Mouse (Mus musculus): ENCODE measurements around the gene Gm17720. TPM values are rescaled to one million over a fixed set of nuclear protein-coding genes. Genes with fewer than 3 reads are reported as not detected.

Gene Gm17720
- total RNA-seq (2017): not detected in 2 replicates

DNA sequence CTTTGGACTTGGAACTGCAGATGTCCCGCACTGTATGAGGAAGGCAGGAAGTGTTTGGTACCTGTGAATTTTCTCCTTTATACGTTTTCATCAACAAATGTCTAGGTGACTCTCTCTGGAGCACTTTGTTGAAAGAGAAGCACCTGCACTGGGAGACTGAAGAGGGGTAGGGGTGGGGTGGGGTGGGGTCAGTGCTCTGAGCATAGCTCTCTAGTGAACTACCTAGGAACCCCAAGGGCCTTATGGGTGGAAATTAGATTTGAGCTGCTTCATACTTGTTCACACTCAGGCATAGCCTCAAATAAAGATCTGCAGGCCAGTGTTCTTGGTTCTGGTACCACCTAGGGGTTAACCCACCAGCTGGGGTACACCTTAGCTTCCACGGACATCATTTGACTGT, at the start of gene Gm17720:
Gene Gm17720, minus strand, starts transcription at position 101 of the 400 bp plus-strand sequence.
- no peak for ATAC-seq (replicated peaks; ENCODE audit: low read depth, poor library complexity, severe bottlenecking)

- peak; percentile 95 for ATAC-seq (replicated peaks; ENCODE audit: low read depth, poor library complexity, severe bottlenecking)
Observed at GRCm38 (mm10) chr8:110145538-110145937, 43.0 kb upstream of the Gm17720 start.

DNA sequence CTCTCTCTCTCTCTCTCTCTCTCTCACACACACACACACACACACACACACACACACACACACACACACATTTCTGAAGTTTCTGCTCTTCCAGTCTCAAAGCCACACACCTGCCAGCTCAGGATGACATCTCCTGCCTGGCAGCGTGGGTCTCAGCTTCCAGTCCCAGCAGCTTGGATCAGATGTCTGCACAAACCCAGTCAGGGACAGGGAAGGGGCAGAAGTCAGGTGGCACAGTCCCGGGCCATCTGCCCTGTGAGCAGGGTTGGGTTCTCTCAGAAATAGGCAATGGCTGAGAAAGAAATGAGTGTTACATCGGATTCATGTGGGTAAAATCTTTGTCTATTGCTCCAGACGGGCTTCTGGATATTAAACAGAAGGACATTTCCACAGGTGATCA, 38.2 kb upstream of the Gm17720 start:
- ATAC-seq (replicated peaks; ENCODE audit: low read depth, poor library complexity, severe bottlenecking): no peak

- ATAC-seq (replicated peaks; ENCODE audit: low read depth, poor library complexity, severe bottlenecking): no peak
Observed at GRCm38 (mm10) chr8:110140156-110140555, 37.6 kb upstream of the Gm17720 start.

DNA sequence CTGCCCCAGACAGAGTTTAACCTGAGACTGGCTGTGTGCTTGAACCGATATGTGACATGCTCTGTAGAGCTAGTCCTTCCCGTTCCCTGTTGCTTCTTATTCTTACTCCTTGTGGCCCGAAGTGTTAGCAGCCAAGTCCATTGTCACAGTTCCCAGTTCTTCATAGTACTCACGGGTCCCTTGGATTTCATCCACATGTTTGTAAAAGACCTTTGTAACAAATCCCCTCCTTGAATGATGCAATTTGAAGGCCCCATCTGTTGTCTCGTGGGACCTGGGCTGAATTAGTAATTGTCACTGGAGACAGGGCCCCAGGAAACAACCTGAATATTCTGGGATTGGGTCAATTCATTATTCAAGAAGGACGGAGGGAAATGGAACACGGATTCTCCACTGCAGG, 33.0 kb upstream of the Gm17720 start:
- ATAC-seq (replicated peaks; ENCODE audit: low read depth, poor library complexity, severe bottlenecking): no peak

DNA sequence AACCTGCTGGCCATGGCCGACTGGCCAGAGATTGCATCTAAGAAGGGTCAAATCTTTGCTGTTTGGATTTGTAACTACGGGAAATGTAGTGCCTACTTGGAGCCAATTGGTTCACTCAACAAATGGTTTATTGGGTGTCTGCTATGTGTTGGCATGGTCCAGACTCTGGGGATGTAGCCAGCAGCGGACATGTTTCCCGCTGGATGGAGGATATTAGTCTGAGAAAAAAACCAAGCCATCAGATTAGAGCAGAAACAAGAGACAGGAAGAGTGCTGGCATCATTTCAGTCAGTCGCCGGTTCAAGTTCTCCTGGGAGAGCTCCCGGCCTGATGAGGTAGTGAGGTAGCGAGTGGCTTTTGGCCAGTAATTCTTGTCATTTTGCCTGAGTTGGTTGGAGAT, 31.7 kb upstream of the Gm17720 start:
- no peak for ATAC-seq (replicated peaks; ENCODE audit: low read depth, poor library complexity, severe bottlenecking)

DNA sequence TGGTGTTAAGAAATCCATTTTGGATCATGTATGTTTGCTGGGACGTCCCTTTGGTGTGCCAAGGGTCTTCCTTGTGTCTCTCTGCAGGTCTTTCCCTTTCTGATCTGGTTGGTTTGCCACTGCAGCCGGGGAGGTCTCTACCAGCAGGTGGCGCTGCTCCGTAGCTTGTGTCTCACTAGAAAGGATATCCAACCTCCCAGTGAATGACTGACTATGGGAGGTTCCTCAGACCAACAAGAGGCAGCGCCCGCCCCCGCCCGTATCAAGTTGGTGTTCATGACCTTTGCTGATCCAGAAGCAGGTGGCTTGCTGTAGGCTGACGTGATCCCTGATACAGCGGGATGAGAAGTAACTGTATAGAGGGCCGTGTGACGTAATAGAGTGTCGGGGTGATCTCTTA, 28.0 kb upstream of the Gm17720 start:
- ATAC-seq (replicated peaks; ENCODE audit: low read depth, poor library complexity, severe bottlenecking): peak; percentile 90

DNA sequence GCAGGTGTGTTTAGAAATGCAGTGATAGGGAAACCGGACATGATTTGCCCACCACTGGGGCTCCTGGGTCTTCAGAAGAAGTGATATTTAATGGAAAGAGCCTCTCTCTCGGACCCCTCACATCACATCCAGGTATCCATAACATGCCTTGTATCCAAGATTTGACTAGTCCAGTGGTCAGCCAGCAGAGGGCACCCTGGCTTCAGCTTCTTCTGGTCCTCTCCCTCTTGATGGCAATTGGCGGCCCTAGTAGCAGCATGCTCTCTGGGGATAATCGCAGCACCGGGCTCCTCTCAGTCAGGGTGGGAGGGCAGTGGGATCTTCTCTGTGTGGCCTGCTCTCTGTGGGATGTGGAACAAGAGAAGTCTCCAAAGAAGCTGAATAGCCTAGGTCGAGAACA, 17.2 kb upstream of the Gm17720 start:
- ATAC-seq (replicated peaks; ENCODE audit: low read depth, poor library complexity, severe bottlenecking): no peak

- no peak for ATAC-seq (replicated peaks; ENCODE audit: low read depth, poor library complexity, severe bottlenecking)
Observed at GRCm38 (mm10) chr8:110101676-110102075, 877 bp downstream of the Gm17720 start.

DNA sequence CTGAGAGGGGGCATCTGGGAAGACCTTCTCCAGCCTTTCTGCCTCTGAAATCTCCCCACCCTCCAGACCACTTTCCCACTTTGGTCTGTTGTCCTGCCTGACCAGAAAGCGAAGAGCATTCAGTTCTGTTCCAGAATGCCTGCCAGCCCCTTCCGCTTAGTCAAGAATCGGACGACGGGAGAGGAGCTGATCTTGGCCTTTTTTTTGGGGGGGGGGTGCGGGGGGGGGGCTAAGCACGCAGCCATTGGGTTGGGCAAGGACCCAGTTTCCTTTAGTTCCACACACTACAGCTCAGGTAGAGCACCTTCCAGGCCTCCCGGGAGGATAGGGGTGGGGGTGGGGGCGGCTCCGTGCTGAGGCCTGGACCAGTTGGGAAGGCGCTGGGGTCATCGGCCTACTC, 1.6 kb downstream of the Gm17720 start, which contains the start of gene Gm21964:
Gene Gm21964, plus strand, starts transcription at position 301 of the 400 bp plus-strand sequence.
- no peak for ATAC-seq (replicated peaks; ENCODE audit: low read depth, poor library complexity, severe bottlenecking)

GRCm38 (mm10) chr8:110091869-110092268, 10.7 kb downstream of the Gm17720 start:
- no peak for ATAC-seq (replicated peaks; ENCODE audit: low read depth, poor library complexity, severe bottlenecking)

DNA sequence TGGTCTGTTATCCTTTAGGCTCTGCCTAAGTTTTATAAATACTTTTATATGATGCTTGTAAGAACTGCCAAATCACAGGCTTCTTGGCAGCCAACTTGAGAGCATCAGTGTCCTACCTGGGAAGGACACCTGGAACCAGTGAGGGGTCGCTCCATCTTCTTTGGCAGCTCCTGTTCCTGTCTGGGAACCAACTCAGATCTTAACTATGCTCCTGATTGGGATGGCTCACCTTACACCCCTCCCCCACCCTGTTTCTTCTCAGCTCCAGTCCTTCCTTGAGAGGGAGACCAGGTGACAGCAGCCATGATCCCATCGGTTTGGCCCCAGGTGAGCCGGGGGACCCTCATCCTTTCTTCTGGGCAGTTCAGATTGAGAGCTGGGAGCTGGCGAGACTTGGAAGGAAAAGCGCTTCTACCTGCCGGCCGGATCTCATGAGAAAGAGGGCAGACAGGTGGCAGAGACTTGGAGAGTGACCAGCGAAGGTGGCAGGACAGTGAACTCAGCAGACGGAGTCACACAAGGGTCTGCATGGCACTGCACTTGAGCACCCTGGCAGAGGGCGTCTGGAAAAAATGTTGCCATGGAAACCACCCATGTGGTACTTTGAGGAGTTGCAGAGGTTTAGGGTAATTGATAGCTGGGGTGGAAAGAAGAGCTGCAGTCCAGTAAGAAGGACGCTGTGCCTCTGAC, 20.0 kb downstream of the Gm17720 start:
- no peak for ATAC-seq (replicated peaks; ENCODE audit: low read depth, poor library complexity, severe bottlenecking)

DNA sequence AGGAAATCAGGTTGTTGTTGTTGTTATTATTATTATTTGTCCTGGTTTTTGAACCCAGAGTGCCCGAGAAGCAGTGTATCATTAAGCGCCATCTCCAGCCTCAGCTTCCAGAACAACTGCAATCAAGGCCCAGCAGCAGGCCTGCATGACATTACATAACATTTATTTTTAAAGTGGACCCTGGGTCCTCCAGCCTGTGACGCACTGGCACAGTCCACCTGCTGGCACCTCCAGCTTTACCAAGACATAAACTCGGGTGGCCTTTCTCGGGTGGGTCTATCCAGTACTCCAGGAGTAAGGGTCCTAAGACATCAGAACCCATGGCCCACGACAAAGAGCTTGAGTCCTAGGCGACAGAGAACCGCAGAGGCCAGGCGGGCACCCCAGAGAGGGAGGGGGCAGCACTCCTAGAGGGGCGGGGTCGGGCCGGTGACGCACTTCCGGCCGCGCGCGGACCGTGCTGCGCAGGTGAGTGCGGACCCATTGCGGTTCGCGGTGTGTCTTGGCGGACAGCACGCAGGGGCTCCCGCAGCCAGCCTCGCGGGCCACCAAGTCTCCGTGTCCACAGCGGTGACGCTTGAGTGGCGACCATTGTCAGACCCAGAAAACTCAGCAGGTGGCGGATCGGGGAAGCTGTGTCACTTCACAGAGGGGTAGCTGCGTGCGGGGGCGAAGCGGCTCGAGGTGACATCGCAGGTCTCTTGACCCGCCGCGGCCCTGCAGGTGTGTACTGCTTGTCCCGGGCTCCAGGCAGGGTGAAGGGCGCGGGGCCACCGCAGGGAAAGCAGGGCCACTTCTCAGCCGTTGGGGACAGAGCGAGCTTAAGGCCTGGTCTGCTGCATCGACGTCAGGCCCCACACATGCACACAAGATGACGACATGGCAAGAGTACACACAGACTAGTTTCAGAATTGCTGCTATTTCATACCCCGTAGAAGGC, 23.0 kb downstream of the Gm17720 start, which contains the start of gene Zfp612:
Gene Zfp612, plus strand, starts transcription at position 465 of the 940 bp plus-strand sequence.
- peak; percentile 78 for ATAC-seq (replicated peaks; ENCODE audit: low read depth, poor library complexity, severe bottlenecking)

DNA sequence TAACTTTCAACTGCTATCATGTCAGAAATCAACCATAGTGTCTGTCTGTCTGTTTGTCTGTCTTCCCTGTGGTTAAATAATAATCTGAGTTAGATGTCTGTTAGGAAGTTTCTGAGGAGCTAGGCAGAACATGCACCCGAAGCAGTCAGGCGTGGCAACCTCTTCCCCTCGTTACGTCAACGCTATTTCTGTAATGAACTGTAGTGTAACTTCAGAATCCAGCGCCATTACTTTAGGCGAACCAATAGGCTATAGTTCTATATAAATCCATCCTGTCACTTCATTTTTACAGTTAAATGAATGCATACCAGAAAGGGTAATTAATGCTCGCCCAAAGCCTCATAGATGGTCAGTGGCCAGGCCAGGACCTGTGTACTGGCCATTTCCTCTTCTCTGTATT, 28.1 kb downstream of the Gm17720 start:
- ATAC-seq (replicated peaks; ENCODE audit: low read depth, poor library complexity, severe bottlenecking): no peak

GRCm38 (mm10) chr8:110071600-110071999, 31.0 kb downstream of the Gm17720 start:
- ATAC-seq (replicated peaks; ENCODE audit: low read depth, poor library complexity, severe bottlenecking): peak; percentile 89

DNA sequence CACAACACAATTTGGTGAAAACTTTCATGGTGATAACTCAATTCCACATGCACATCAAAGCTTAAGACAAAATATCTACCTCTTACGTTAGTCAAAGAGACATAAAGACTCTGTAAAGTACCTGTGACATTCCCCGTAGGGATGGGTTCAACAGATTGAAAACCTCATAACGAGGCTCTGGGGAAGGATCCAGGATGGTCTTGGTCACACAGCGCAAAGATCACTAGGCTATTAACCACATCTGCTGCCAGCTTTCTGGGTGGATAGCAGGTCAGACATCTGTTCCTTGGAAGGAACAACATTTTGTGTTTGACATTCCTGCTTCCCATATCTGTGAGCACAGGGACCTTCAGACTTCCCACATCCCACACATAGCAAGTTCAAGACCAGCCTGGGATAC, 32.8 kb downstream of the Gm17720 start:
- ATAC-seq (replicated peaks; ENCODE audit: low read depth, poor library complexity, severe bottlenecking): no peak

DNA sequence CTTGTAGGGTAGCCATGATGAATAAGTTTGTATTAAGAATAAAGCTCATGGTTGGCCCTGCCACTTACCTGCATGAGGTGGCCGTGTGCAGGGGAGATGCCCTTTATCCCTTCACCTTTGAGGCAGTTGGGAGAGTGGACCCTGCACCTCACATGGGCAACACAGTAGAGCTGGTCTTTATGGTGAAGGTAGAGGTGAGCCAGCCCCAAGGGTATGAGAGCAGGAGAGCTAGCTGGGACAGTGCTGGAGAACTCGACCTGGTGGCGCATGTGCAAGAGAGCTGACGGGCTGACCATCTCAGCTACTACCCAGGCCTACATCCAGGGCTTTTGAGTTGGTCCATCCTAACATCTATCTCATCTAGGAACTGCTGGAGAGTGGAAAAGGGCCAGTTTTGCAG, 36.9 kb downstream of the Gm17720 start:
- ATAC-seq (replicated peaks; ENCODE audit: low read depth, poor library complexity, severe bottlenecking): no peak

DNA sequence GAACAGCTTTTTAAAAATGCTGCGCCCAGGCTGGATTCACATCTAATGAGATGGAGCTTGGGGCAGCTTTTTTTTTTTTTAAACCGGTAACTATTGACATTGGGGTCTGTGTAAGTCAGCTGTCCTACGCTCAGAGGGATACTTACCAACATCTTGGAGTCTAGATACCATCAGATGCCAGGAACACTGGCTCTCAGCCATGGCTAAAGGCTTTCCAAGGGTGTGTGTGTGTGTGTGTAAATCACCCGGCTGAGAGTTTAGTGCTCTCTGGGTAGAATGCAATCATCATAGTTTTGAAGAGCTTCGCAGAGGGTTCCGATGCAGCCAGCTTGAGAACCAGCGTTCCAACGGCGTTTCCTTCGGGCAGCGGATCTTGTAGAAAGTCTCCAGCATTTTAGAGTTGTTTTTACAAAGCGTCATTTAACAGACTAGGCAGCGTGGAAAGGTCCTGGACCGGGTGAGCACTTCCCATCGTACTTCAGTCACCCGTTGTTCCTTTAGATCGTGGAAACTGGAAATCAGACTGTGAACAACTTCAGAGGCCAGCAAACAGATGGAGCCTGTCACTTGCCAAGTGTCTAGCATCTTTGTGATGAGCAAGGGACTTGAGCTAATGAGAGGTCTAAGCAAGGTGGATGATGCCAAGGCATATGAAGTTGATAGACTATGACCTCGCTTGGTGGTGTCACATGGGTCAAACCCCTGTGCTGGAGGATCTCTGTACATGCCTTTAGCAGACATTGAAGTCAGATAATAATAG, 37.8 kb downstream of the Gm17720 start:
- ATAC-seq (replicated peaks; ENCODE audit: low read depth, poor library complexity, severe bottlenecking): no peak

DNA sequence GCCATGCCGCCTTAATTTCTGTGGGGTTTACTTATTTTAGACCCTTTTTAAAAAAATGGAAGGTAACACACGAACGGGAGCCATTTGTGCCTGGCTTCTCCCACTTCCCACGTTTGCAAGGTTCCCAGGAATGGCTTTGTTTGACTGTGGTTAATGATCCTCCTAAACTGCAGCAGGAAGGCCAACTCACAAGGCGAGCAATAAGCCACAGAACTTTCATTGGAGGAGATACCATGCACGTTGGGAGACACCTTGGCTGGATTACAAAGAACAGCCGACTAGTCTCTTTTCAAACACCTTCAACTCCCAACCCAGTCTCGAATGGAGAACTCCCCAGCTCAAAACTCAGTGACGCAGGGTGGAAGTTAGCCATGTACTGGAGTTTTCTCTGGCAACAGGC, 38.4 kb downstream of the Gm17720 start:
- ATAC-seq (replicated peaks; ENCODE audit: low read depth, poor library complexity, severe bottlenecking): no peak

GRCm38 (mm10) chr8:110058207-110058606, 44.3 kb downstream of the Gm17720 start:
- no peak for ATAC-seq (replicated peaks; ENCODE audit: low read depth, poor library complexity, severe bottlenecking)
